Mouse (Mus musculus): ENCODE data around the gene Lrrc8c. TPM values are rescaled to one million over a fixed set of nuclear protein-coding genes. Genes with fewer than 3 reads are reported as not detected.

Lrrc8c gene
- total and polyA plus RNA-seq, 3 experiments = 33.0 to 46.0 TPM; not detected in 1

GRCm38 (mm10) chr5:105614682-105615434, 95.7 kb downstream of the Lrrc8c start:
- Histone ChIP-seq H3K79me2 (ENCODE audit: control insufficient read depth, insufficient read depth, low read length, poor library complexity) (no peaks in the 10 kb centered on the region), H3K27me3 (ENCODE audit: control insufficient read depth in 1 of 2, insufficient read depth in 2 of 2, low read length in 2 of 2) (no peaks in the 10 kb centered on the region), H3K27ac (ENCODE audit: control insufficient read depth, low read depth, low read length) (no peak overlapping the region), H3K4me1 (ENCODE audit: control insufficient read depth in 1 of 2, insufficient read depth in 2 of 2, low read length in 2 of 2) (peaks cover 4 to 8% of the 10 kb centered on the region in 2 experiments), H3K4me3 (ENCODE audit: control insufficient read depth in 1 of 2, insufficient read depth in 1 of 2, low read depth in 2 of 2, low read length in 2 of 2) (no peak overlapping the region), H3K9me3 (replicated peaks; ENCODE audit: insufficient read depth, low read length) (no peaks in the 10 kb centered on the region), H3K9ac (ENCODE audit: control insufficient read depth, low read depth, low read length, poor library complexity, severe bottlenecking) (no peak overlapping the region), H3K36me3 (ENCODE audit: control insufficient read depth in 1 of 2, insufficient read depth in 2 of 2, low read length in 2 of 2) (peaks cover 0 to 9% of the 10 kb centered on the region in 2 experiments; a peak in 3 of 4 replicates)
- TF ChIP-seq MYC (IDR thresholded peaks at IDR 0.05; ENCODE audit: low read depth, low read length) (no peak), ELF1 (IDR thresholded peaks at IDR 0.05; ENCODE audit: low read depth, low read length) (no peak), ZC3H11A (IDR thresholded peaks at IDR 0.05; ENCODE audit: low read depth, low read length) (no peak), JUND (IDR thresholded peaks at IDR 0.05; ENCODE audit: low read depth, low read length) (no peak)
- DNase-seq (ENCODE audit: low read depth, low spot score) = no peak

GRCm38 (mm10) chr5:105615871-105616454, 96.8 kb downstream of the Lrrc8c start:
- no peaks in the 10 kb centered on the region for H3K27me3 ChIP-seq (ENCODE audit: control insufficient read depth in 1 of 2, insufficient read depth in 2 of 2, low read length in 2 of 2)
- peaks cover 0 to 19% of the 10 kb centered on the region in 2 experiments; a peak in 2 of 4 replicates for H3K36me3 ChIP-seq (ENCODE audit: control insufficient read depth in 1 of 2, insufficient read depth in 2 of 2, low read length in 2 of 2)
- DNase-seq (ENCODE audit: low read depth, low spot score) = no peak
- H3K9ac ChIP-seq (ENCODE audit: control insufficient read depth, low read depth, low read length, poor library complexity, severe bottlenecking) = no peak overlapping the region
- H3K4me1 ChIP-seq (ENCODE audit: control insufficient read depth in 1 of 2, insufficient read depth in 2 of 2, low read length in 2 of 2) = peaks cover 12 to 15% of the 10 kb centered on the region in 2 experiments
- H3K4me3 ChIP-seq (ENCODE audit: control insufficient read depth in 1 of 2, insufficient read depth in 1 of 2, low read depth in 2 of 2, low read length in 2 of 2) = no peak overlapping the region
- H3K79me2 ChIP-seq (ENCODE audit: control insufficient read depth, insufficient read depth, low read length, poor library complexity) = no peaks in the 10 kb centered on the region
- H3K9me3 ChIP-seq (replicated peaks; ENCODE audit: insufficient read depth, low read length) = no peaks in the 10 kb centered on the region
- H3K27ac ChIP-seq (ENCODE audit: control insufficient read depth, low read depth, low read length) = no peak overlapping the region
- TF ChIP-seq CTCF (IDR thresholded peaks at IDR 0.05 in 2 of 3, conservative IDR thresholded peaks at IDR 0.05 in 1 of 3; ENCODE audit: control insufficient read depth in 1 of 3, insufficient read depth in 1 of 3, low read depth in 2 of 3, low read length in 3 of 3, poor library complexity in 1 of 3, severe bottlenecking in 1 of 3) (no peak), ZKSCAN1 (IDR thresholded peaks at IDR 0.05; ENCODE audit: low read depth, low read length) (no peak), RCOR1 (IDR thresholded peaks at IDR 0.05; ENCODE audit: low read depth, low read length) (no peak), NRF1 (IDR thresholded peaks at IDR 0.05; ENCODE audit: insufficient read depth, low read depth, low read length, poor library complexity, severe bottlenecking) (no peak), MYC (IDR thresholded peaks at IDR 0.05; ENCODE audit: low read depth, low read length) (no peak), HCFC1 (IDR thresholded peaks at IDR 0.05; ENCODE audit: low read depth, low read length) (no peak), USF2 (IDR thresholded peaks at IDR 0.05; ENCODE audit: borderline replicate concordance in 1 of 2, insufficient read depth in 1 of 2, low read depth in 1 of 2, low read length in 2 of 2) (no peak), TBP (IDR thresholded peaks at IDR 0.05; ENCODE audit: low read depth, low read length) (no peak), ZNF384 (IDR thresholded peaks at IDR 0.05; ENCODE audit: low read depth, low read length) (no peak), UBTF (IDR thresholded peaks at IDR 0.05; ENCODE audit: borderline replicate concordance, insufficient read depth, low read depth, low read length) (no peak), KAT2A (conservative IDR thresholded peaks at IDR 0.05; ENCODE audit: low read depth, low read length) (no peak), MXI1 (IDR thresholded peaks at IDR 0.05; ENCODE audit: low read depth, low read length) (no peak), USF1 (IDR thresholded peaks at IDR 0.05; ENCODE audit: low read depth, low read length) (no peak), RAD21 (IDR thresholded peaks at IDR 0.05; ENCODE audit: low read depth, low read length) (no peak)

Data from MEL (cell line).